Mouse (Mus musculus) megakaryocyte-erythroid progenitor cell, adult 5 weeks (primary cell): ENCODE data around the gene St8sia2. TPM values are rescaled to one million over a fixed set of nuclear protein-coding genes. Genes with fewer than 3 reads are reported as not detected.

Source experiments
- polyA plus RNA-seq: library from polyadenylated mRNA; stranded (reverse); fragments of >175 nt; gene quantifications from 2 replicates; pipeline ENCODE4 v1.2.3, GENCODE M21; 2012

Gene St8sia2
- 0.21 and 0.36 TPM in 2 replicates for polyA plus RNA-seq

DNA sequence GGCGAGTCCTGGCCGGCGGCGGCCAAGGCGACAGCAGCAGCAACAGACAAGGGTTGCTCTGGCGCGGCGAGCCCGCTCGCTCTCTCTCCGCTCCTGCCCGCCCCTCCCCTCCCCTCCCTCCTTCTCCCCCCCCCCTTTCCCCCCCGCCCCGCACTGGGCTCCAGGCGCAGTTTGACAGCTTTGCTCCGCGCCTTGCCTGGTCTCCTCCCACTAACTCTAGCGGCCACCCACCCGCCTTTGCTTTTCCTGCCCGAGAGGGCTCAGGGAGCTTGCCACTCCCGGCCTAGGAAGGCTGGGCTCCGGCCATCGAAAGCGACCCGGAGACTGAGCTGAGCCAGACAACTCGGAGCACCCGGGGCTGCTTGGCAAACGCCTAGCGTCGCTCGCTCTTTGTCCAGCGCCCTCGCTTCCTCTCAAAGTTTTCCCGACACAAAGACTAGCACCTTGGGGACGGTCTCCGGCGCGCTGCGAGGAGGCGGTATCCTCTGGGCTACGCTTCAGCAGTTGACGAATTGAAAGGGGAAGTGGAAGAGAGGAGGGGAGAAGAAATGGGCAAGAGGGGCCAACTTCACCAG is at the start of gene St8sia2:
St8sia2 (minus strand) TSS at position 90 of the 575 bp plus-strand sequence.

